Mouse (Mus musculus): Measurements from ENCODE around the gene Pfn3.
A peak's percentile ranks its signal among the peaks of the same experiment; 100 is the strongest.
"Not testable (repeated sequence)": the region's sequence is repeated elsewhere in the genome, so short reads cannot be mapped to it uniquely, and the experiment has no call there.

The Pfn3 gene

DNA sequence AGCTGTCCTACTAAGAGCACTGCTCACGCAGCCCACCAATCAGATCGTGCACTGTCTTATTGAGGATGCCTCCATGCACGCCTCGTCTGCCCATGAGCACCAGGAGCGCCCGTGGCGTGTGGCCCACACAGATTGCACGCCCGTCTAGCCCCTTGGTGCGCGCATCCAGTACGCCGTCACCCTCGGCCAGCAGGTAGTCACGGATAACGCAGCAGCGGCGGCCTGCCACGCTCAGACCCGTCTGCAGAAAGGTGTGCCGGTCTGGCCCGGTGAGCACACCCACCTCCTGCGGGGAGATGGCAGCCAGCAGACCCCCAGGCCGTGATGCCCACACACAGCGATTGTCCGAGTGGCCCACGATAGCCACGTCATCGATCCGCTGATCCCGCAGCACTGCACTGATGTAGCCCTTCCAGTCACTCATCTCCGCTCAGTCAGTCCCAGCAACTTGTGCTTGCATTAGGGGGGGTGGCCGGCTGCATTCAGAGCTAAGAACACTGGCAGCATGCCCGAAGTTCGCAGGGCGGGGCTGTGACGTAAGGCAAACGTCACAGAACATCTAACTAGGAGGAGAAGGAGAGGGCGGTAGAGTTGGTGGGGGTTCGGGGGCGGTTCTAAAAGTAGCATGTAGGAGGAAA, at the start of gene Pfn3:
Pfn3 (minus strand) TSS at position 490 of the 638 bp plus-strand sequence.
- DNase-seq (ENCODE audit: extremely low spot score) = peak; percentile 53

DNA sequence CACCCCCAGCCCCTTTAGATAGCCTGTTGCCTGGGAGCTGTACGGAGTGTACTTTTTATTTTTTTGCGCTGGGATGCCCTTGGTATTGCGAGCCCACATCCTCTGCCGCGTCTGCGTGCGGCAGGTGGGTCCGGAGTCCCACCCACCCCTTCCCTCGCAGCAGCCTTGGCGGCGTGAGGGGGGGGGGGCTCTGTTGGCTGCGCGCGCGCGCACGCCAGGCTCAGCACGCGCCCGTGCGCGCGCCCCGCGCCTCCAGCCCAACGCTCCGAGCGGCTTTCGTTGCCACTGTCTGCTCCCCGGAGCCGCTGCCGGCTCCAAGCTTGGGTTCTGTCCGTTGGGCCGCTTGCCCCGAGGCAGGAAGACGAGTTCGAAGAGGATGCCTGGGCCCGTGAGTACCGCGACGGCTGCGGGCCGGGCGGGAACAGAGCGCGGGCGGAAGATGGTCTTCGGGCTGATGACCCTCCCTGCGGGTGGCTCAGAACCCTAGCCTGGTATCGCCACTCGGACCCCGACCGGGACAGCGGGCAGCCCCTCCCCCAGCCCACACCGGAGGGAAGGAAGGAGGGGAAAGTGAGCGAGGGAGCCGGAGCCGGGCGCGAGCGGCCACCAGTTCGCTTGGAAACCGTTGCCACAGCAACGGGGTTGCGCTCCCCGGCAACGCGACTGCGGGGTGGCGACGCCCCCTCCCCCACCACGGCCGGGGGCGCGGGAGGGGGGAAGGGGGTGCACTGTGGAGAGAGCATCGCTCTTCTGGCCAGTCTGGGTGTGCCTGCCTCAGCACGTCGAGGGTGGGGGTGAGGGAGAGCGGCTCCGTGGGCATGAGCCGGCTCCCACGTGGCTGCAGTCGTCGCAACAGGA, 49.2 kb upstream of the Pfn3 start, which contains the start of gene Prr7:
Prr7 (plus strand) TSS at position 241 of the 858 bp plus-strand sequence.
- peak; percentile 88 for DNase-seq (ENCODE audit: extremely low spot score)

DNA sequence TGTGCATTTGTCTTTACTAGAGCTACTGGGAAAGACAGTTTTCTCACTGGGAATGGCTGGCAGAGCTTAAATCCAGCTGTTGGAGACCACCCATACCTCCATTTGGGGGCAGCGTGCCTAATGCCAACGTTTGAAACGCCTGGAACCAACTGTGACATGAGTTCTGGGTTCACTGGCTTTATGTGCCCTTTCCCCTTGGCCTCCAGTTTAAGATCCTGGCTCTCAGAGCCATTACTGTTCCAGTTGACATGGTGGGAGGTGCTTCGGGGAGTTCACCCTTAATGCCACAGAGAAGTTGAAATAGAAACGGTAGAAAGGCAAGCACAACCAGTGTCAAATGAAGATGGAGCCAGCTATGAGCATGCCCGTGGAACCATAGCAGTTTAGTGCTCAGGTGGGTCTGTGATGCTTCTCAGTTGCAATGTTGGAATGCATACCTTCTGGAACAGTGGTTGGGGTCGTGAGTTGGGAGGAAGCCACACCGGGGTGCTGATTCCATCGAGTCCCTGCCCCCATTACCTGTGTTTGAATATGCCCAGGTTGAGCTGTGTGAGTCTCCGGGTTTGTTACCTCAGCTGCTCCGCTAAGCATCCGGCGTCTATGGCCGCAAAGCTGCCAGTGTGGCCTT, 48.5 kb upstream of the Pfn3 start:
- DNase-seq (ENCODE audit: extremely low spot score) = peak; percentile 31

DNA sequence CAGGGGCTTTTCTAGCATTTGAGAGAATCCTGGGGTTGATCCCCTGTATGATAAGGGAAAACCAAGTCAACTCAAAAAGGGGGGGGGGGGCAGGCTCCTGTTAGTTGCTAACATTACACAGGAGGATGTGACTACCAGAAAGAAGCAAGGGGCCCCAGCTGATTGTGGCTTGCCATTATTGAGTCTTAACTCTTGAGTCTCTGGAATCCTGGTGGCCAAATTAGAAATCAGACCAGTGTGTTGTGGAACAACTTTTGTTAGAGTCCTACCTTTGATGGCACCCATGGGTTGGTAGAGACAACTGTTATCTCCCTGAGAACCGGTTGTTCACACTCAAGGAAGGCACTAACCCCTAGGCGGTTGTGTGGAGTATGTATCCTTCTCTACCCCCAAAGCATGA, 47.9 kb upstream of the Pfn3 start:
- no peak for DNase-seq (ENCODE audit: extremely low spot score)

DNA sequence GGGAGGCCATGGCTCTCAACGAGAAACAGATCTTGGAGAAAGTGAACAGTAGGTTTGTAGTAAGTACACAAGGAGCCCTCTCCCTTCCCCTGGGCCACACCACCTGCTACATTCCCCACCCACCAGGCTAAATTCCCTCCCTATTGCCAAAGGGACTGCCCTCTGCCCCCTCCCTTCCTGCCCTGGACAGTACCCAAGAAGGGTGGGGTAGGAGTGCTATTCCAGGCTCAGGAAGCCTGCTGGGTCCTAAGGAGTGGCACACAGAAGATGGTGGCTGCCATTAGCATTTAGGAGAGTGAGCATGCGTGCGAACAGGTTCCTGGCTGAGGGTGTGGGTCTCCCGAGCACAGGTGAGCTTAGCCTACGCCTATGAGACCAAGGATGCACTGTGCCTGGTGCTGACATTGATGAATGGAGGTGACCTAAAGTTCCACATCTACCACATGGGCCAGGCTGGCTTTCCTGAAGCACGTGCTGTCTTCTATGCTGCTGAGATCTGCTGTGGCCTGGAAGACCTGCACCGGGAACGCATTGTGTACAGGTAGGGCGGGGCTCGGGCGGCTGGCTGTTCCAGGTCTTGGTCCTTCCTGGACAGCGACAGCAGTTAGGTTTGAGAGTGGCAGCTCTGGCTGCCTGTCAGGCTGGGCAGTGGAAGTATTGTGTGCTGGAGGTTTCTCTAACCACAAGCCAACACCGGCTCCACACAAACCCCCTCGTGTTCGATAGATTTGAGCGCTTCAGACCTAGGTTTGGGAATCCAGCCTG, 36.9 kb upstream of the Pfn3 start:
- DNase-seq (ENCODE audit: extremely low spot score) = no peak

DNA sequence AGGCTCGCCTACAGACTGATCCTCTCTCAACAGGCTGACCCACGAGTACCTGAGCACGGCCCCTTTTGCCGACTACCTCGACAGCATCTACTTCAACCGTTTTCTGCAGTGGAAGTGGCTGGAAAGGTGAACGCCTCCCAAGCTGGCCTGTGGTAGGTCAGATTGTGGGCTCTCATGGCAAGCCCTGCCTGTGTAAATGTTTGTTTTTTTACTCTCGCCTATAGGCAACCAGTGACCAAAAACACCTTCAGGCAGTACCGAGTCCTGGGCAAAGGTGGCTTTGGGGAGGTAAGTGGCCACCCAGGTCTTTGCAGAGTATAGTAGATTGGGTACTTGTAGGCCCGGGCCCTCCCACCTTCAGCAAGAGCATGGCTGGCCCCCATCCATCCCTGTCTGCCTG, 36.3 kb upstream of the Pfn3 start:
- DNase-seq (ENCODE audit: extremely low spot score) = no peak

DNA sequence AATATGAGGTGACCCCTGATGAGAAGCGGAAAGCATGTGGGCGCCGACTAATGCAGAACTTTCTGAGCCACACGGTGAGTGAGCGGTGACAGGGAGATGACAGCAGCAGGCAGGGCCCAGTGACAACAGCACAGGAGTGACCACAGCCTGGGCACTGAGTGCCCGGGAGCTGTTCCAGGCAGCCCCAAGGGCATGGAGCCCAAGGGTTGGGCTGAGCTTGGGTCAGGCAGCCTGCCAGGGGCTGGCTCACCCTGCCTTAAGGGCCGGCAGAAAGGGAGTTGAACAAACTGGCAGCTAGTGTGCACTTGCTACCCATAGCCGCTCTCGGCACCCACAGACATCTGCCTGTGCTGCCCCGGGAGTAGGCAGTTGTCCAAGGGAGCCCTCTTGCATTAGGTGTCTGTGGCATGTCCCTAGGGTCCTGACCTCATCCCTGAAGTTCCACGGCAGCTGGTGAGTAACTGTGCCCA, 35.5 kb upstream of the Pfn3 start:
- DNase-seq (ENCODE audit: extremely low spot score) = no peak

DNA sequence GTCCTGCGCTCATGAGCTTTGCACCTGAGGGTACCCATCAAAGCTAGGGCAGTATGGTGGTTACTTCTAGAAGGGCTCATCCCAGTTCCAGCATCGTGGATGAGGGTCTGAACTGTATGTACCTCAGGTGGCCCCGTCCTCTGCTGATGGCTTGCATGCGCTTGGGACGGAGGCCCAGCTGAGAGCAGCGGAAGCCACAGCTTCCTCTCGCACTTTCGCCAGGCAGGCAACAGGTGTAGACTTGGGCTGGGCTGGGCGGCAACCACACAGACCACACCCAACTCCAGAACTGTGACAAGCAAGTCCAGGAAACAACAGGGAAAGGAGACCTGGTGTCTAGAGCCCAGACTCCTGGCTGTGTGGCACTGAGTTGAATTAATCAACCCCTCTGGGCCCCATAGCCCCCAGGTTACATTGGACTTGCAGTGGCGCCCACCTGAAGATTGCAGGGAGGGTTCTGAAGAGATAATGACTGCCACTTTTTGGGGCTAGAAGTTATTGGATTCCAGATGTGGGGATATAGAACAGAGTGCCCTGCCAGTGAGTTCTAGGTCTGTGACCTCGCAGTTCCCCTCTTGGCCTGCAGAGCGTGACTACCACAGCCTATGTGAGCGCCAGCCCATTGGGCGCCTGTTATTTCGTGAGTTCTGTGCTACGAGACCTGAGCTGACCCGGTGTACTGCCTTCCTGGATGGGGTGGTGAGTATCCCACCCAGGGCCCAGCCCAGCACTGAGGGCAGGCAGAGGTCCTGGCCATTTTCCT, 34.8 kb upstream of the Pfn3 start:
- no peak for DNase-seq (ENCODE audit: extremely low spot score)

DNA sequence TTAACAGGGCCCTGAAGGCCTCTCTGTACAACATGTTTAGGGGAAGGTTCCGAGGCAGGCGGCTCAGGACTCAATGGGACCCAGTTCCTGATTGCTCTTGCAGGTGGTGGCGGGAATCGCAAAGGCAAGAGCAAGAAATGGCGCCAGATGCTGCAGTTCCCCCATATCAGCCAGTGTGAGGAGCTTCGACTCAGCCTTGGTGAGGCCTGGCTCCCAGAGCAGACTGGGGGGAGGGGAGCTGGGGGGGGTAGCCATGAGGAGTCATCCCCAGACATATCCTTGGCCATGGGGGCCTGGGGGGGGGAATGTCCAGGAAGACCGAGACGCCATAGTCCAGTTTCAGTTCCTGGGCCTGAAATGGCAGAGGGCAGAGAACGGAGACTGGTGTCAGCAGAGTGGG, 34.2 kb upstream of the Pfn3 start:
- DNase-seq (ENCODE audit: extremely low spot score) = no peak

DNA sequence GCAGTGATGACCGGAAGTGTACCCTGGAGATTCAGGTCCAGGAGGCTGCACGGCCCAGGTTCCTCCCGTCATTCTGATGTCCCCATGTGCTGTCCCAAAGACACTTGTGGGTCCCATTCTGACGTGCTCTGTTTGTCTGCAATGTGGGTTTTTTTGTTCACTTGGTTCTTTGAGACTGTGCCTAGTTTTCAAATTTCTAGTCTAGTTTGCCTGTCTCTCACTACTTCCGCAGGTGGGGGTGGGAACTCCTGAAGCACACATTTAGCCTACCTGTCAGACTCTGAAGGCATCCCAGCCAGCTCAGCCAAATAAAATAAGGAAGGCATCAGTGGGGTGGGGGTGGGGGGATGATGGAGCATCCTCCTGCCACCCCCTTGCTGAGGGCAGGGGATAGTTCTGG, 33.1 kb upstream of the Pfn3 start:
- no peak for DNase-seq (ENCODE audit: extremely low spot score)

DNA sequence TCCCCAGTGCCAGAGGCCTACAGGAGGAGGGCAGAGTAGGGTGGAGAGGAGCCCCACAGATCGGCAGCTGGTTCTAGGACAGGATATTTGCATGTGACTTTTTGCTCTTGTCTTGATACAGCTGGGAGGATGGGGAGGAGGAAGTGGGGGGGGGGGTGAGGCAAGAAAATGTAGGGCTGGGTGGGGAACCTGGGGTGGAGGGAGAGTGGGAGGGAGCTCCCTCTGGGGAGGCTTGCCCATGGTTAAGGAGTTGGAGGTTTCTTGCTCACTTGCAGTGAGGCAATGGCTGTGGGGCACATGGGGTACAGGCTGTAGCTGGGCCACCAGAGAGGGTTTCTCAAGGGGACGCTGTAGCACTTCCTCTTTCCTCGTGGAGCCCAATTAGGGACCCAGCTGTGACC, 32.5 kb upstream of the Pfn3 start:
- no peak for DNase-seq (ENCODE audit: extremely low spot score)

DNA sequence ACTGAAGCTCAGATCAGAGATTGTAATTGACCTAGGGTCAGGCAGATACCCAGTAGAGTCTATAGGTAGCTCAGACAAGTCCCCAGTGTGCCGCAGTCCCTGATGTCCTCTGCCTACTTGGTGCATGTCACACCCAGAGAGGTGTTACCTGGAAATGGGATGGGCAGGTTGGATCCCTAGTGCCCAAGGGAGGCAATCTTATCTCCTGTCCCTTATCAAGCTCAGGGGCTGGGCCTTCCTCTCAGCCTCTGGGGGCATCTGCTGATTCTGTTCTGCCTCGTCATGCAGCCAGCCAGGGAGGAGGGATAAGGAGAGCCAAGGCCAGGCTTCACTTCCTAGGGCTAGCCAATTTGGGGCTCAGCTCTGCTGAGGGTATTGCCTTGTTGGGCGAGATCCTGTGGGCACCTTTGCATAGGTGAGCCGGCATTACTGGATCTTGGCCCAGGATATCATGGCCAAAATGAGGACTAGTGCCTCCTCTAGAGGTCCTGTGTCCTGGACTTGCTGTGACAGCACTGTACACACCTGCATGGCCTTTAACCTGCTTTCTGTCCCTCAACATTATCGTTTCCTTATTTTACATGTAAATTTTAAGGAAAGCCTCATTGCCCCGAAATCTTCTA, 31.6 kb upstream of the Pfn3 start:
- no peak for DNase-seq (ENCODE audit: extremely low spot score)

DNA sequence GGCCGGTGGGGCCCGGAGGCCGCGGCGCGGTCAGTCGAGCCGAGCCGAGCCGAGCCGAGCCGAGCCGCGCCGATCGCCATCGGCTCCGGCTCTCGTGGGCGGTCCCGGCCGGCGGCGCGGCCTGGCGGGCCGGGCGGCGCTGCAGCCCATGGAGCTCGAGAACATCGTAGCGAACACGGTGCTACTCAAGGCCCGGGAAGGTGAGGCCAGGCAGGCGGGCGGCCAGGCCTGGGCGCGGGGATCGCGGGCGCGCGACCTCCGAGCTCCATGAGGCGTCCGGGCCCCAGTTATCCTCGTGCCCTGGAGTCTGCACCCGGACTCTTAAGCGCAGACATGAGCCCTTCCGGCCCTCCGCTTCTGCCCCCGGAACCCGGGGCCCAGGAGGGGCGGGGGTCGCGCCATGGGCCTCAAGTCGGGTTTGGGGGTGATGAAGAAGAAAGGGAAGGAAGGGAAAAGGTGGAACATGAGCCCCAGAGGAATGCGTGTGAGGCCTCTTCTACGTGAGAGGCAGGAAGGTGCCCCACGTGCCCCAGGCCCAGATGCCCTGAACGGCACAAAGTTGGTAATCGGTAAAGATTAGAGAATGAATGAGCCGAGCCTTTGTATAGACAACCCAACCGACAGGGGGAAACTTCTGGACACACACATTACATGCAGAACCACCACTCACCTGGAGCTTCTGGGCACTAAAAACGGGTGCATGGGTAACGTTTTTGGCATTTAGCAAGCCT, 30.5 kb upstream of the Pfn3 start:
- DNase-seq (ENCODE audit: extremely low spot score) = peak; percentile 67

DNA sequence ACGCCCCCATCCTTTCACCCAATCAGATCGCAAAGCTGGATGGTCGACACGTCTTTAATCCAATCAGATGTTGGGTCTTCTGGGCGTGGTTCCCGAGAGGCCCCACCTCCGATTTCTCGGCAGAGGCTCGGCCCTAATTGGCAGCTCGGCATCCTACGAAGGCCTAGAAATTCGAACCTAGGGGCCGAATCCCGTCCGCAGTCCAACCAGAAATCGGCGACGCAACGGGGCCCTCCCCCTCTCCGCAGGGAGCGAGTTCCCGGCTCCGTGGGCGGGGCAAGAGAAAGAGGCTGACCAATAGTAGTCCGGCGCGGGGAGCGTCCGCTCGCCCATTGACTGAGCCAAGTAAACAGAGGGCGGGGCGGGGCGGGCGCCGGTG, 29.9 kb upstream of the Pfn3 start, which contains the start of gene Grk6:
Grk6 (plus strand) TSS at position 136 of the 379 bp plus-strand sequence.
- DNase-seq (ENCODE audit: extremely low spot score) = peak; percentile 98

DNA sequence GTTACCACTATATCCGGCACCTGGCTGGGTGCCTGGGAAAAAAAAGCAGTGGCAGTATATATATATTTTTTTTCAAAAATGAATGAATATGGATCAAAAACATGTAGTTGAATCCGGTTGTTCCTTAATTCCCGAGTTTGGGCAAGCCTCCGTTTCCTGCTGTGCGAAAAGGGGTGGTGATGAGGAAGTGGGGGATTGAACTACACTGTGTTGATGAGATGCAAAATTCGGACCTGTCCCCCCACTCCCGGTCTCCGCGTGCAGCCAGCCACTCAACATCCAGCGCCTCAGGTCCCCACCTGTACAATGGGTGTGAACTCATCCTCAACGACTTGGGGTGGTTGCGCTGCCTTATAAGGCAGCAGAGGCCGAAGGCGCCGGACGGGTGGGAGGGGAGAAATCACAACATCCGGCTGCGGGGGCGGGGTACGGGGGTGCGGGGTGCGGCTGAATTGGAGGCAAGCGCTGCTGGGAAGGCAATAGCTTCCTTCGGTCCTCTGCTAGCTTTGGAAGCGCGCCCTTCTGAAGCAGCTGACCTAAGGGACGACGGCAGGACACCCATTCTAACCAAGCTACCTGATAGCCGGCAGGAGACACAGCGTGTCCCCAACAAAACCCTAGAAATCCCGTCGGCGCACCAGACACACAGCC, 29.4 kb upstream of the Pfn3 start:
- no peak for DNase-seq (ENCODE audit: extremely low spot score)

DNA sequence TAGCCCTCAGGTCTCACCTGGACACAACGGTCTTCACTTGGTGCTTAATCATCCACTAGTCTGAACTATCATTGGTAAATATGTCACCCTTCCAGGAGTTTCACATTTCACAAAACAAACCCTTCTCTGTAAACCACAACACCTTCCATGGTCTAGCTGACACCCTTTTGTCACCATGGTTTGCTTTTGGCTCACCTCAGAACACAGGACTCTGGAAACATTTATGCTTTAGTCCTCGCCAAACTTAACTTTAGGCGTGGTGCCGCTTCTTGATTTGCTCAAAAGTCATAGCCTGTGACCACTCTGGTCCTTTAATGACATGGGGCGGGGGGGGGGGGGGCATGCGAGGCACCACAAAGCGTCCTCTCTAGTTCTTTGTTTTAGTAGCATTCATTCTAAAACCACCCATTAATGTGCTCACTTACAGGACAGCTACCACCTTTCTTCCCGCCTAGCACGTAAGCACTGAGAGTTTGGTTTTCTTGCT, 28.8 kb upstream of the Pfn3 start:
- no peak for DNase-seq (ENCODE audit: extremely low spot score)

DNA sequence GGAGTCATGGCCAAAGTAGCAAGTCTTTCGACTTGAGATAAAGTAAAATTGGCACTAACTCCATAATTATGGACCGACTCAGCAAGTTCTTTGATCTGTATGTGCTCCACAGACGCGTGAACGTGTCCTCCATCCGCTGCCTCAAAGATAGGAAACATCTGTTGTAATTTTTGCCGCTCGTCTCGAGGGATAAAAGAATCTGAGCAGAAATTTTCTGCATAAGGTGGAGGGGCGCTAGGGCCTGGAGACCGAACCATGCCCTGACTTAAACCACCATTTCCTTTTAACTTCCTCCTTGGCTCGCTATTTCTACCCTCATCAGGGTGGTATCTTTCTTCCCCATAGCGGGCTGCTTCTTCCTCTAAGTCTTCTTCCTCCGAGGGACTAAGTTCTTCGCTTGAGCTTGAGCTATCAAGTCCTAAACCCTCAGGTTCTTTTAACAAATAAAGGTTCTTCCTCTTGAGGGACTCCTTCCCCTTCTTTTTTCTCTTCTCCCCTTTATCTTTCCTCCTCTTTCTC, 22.1 kb upstream of the Pfn3 start:
- not testable (repeated sequence) for DNase-seq (ENCODE audit: extremely low spot score)

DNA sequence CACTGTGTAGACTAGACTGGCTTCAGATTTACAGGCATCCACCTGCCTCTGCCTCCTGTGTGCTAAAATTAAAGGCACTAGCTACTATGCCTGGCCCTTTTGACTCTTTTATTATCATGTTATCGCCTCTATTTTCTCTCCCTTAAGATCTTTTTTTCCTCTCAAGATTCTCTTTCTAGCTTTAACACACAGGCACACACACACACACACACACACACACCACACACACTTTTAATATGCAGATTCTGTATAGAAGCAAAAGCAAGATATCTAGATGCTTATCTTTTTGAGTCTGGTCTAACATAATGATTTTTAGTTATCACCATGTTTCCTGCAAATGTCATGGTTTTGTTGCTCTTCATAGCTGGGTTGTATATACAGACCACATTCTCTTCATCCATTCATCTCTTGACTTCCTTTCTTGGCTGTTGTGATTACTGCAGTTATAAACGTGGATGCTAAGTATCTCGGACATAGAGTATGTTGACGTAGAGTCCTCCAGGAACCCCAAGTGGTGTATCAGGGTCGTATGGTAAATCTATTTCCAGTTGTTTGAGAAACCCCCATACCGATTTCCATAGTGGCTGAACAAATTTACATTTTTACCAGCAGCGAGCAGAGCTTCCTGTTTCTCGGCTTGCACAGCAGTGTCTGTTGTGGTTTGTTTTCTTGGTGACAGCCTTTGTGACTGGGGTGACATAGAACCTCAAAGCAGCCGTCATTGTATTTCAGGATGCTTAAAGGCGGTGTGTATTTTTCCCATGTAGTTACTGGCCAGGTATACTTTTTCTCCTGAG, 17.1 kb upstream of the Pfn3 start:
- DNase-seq (ENCODE audit: extremely low spot score) = no peak

Measured in embryo, embryonic 9.5 days (tissue).